In genomic region chr2:152539944-152540710, GRCm38 (mm10) we compare ENCODE assay signal across 19 mouse cellular contexts. TPM values are rescaled to one million over a fixed set of nuclear protein-coding genes. Genes with fewer than 3 reads are reported as not detected.
DNase-seq lines count a peak whose midpoint lies in the region; ATAC-seq and TF ChIP-seq lines count a peak whose summit lies in the region.
"Had no signal": no experiment of that assay in that cellular context is flagged by ENCODE, and none has a peak within 500 bp of the region (broad histone marks: within the 10 kb centered on the region; RNA-seq: fewer than 3 reads in every experiment).

Defb29 (minus strand) TSS chr2:152540098.

- TF ChIP-seq POLR2A in cerebellum, adult 2 months (IDR thresholded peaks at IDR 0.05; ENCODE audit: borderline replicate concordance, insufficient read depth, low read length): no peak
- TF ChIP-seq POLR2A in CH12.LX (IDR thresholded peaks at IDR 0.05; ENCODE audit: low read depth, low read length): no peak

- WGBS in cerebellum, adult 2 months: 53% methylated on average over 13 of the region's 13 CpGs
- WGBS in hindbrain, embryonic 16.5 days: 51% methylated on average over 13 of the region's 13 CpGs

- dilution Hi-C loops in CH12.LX (cut with MboI; ENCODE audit: extremely low pct_ligation_motif_present, extremely low pct_unique_long_range_greater_than_20kb, low sequenced_read_pairs): no loop called here

- H3K36me3 ChIP-seq in CH12.LX (replicated peaks in 1 of 2; ENCODE audit: control insufficient read depth in 1 of 2, insufficient read depth in 1 of 2, low read length in 1 of 2): no peaks in the 10 kb centered on the region
- H3K36me3 ChIP-seq in hindbrain, embryonic 16.5 days (ENCODE audit: control insufficient read depth, insufficient read depth, low read length): no peaks in the 10 kb centered on the region
- H3K36me3 ChIP-seq: hindbrain, embryonic 12.5 days; lung, embryonic 15.5 days; midbrain, embryonic 13.5 days; neural tube, embryonic 12.5 days had no signal

- no peak for DNase-seq in cerebellum, adult 2 months
- DNase-seq in cerebellum, postnatal 36 days: no peak
- DNase-seq in CH12.LX (ENCODE audit: extremely low read depth): no peak
- DNase-seq in gonadal fat pad, adult 2 months (ENCODE audit: low read depth): no peak
- DNase-seq in kidney, postnatal 25 days: peak; percentile 73 to 87
- no peak for DNase-seq in adrenal gland, adult 8-10 months
- DNase-seq in lung, postnatal 36 days: no peak
- DNase-seq: adrenal gland, postnatal 25 days; cerebellum, adult 11-12 months; embryo, embryonic 11 days had no signal

- H3K4me2 ChIP-seq in CH12.LX (ENCODE audit: insufficient read depth, low read depth, poor library complexity, severe bottlenecking): 0 out of 2 replicates have a peak within 1 kb of the TSS, but pooled peaks have one; percentile 18
- no peak within 1 kb of the TSS for H3K4me2 ChIP-seq in hindbrain, embryonic 16.5 days (ENCODE audit: low read length)
- H3K4me2 ChIP-seq: heart, embryonic 11.5 days; hindbrain, embryonic 12.5 days; lung, embryonic 15.5 days; midbrain, embryonic 13.5 days; neural tube, embryonic 12.5 days had no signal

- H3K4me1 ChIP-seq in cerebellum, adult 2 months (ENCODE audit: control insufficient read depth, insufficient read depth, low read length): no peaks in the 10 kb centered on the region
- H3K4me1 ChIP-seq in CH12.LX (ENCODE audit: control insufficient read depth in 1 of 2, insufficient read depth in 2 of 2): no peaks in the 10 kb centered on the region
- no peaks in the 10 kb centered on the region for H3K4me1 ChIP-seq in hindbrain, embryonic 16.5 days (ENCODE audit: control insufficient read depth, insufficient read depth, low read depth, low read length)
- H3K4me1 ChIP-seq: hindbrain, embryonic 12.5 days; lung, embryonic 15.5 days; midbrain, embryonic 13.5 days; neural tube, embryonic 12.5 days had no signal

- no peaks in the 10 kb centered on the region for H3K79me2 ChIP-seq in CH12.LX (replicated peaks; ENCODE audit: control insufficient read depth, extremely low read depth, insufficient read depth, poor library complexity, severe bottlenecking)

- TF ChIP-seq RAD21 in CH12.LX (IDR thresholded peaks at IDR 0.05; ENCODE audit: low read depth, low read length): no peak

- peaks cover 4% of the 10 kb centered on the region for H3K9me3 ChIP-seq in CH12.LX (replicated peaks; ENCODE audit: low read length)
- no peaks in the 10 kb centered on the region for H3K9me3 ChIP-seq in hindbrain, embryonic 16.5 days (ENCODE audit: control insufficient read depth, low read length)
- H3K9me3 ChIP-seq: hindbrain, embryonic 12.5 days; lung, embryonic 15.5 days; midbrain, embryonic 13.5 days; neural tube, embryonic 12.5 days had no signal

- no peak within 1 kb of the TSS for H3K27ac ChIP-seq in cerebellum, adult 2 months (ENCODE audit: insufficient read depth, low read length)
- no peak within 1 kb of the TSS for H3K27ac ChIP-seq in CH12.LX (ENCODE audit: insufficient read depth, low read depth)
- no peak within 1 kb of the TSS for H3K27ac ChIP-seq in hindbrain, embryonic 16.5 days (ENCODE audit: low read depth, low read length)
- H3K27ac ChIP-seq: hindbrain, embryonic 12.5 days; lung, embryonic 15.5 days; midbrain, embryonic 13.5 days; neural tube, embryonic 12.5 days had no signal

- TF ChIP-seq CTCF in cerebellum, adult 2 months (IDR thresholded peaks at IDR 0.05; ENCODE audit: borderline replicate concordance, insufficient read depth, low read depth, low read length): 0 out of 2 replicates have a peak, but pooled peaks have one; percentile 8
- peak in 1 of 2 experiments; percentile 27; a peak in 2 of 4 replicates for TF ChIP-seq CTCF in CH12.LX (conservative IDR thresholded peaks at IDR 0.05 in 1 of 2, IDR thresholded peaks at IDR 0.05 in 1 of 2; ENCODE audit: low read depth in 2 of 2, low read length in 2 of 2)

- no peak within 1 kb of the TSS for H3K4me3 ChIP-seq in cerebellum, adult 2 months (replicated peaks; ENCODE audit: insufficient read depth, low read depth, low read length)
- no peak within 1 kb of the TSS for H3K4me3 ChIP-seq in CH12.LX (replicated peaks in 1 of 3; ENCODE audit: low read depth in 2 of 3, low read length in 2 of 3, poor library complexity in 1 of 3)
- H3K4me3 ChIP-seq in hindbrain, embryonic 16.5 days (ENCODE audit: low read length): no peak within 1 kb of the TSS
- H3K4me3 ChIP-seq: erythroblast, embryonic 14.5 days; hindbrain, embryonic 12.5 days; lung, embryonic 15.5 days; midbrain, embryonic 13.5 days; neural tube, embryonic 12.5 days had no signal

- no peaks in the 10 kb centered on the region for H3K27me3 ChIP-seq in cerebellum, adult 2 months (ENCODE audit: control insufficient read depth, insufficient read depth, low read length)
- peaks cover 7% of the 10 kb centered on the region for H3K27me3 ChIP-seq in CH12.LX (replicated peaks)
- no peaks in the 10 kb centered on the region for H3K27me3 ChIP-seq in hindbrain, embryonic 16.5 days (replicated peaks; ENCODE audit: control insufficient read depth, insufficient read depth, low read length)
- H3K27me3 ChIP-seq: hindbrain, embryonic 12.5 days; lung, embryonic 15.5 days; midbrain, embryonic 13.5 days; neural tube, embryonic 12.5 days had no signal

- in situ Hi-C loops in CH12.LX (cut with MboI; ENCODE audit: low pct_ligation_motif_present, low pct_unique_long_range_greater_than_20kb, low sequenced_read_pairs): no loop called here

- no peak for TF ChIP-seq EP300 in CH12.LX (IDR thresholded peaks at IDR 0.05; ENCODE audit: low read length)

- no peak within 1 kb of the TSS for H3K9ac ChIP-seq in CH12.LX (ENCODE audit: insufficient read depth, low read depth)
- H3K9ac ChIP-seq in hindbrain, embryonic 16.5 days (ENCODE audit: low read depth, low read length): no peak within 1 kb of the TSS
- H3K9ac ChIP-seq: hindbrain, embryonic 12.5 days; lung, embryonic 15.5 days; midbrain, embryonic 13.5 days; neural tube, embryonic 12.5 days had no signal

- ATAC-seq in hindbrain, embryonic 16.5 days: no peak
- ATAC-seq: midbrain, embryonic 13.5 days had no signal

TF ChIP-seq in CH12.LX, 34 proteins besides CTCF, POLR2A, EP300 and RAD21:
- TF ChIP-seq SMC3 (IDR thresholded peaks at IDR 0.05; ENCODE audit: low read depth, low read length): no peak
- TF ChIP-seq MAZ (IDR thresholded peaks at IDR 0.05; ENCODE audit: low read depth, low read length): no peak
- TF ChIP-seq MXI1 (IDR thresholded peaks at IDR 0.05; ENCODE audit: low read depth, low read length): no peak
- no peak for TF ChIP-seq UBTF (IDR thresholded peaks at IDR 0.05; ENCODE audit: low read depth, low read length)
- TF ChIP-seq IRF4 (IDR thresholded peaks at IDR 0.05; ENCODE audit: low read depth, low read length): no peak
- no peak for TF ChIP-seq JUND (conservative IDR thresholded peaks at IDR 0.05; ENCODE audit: low read depth, low read length)
- TF ChIP-seq MEF2A (IDR thresholded peaks at IDR 0.05; ENCODE audit: borderline replicate concordance, low read depth, low read length): no peak
- TF ChIP-seq MYC (IDR thresholded peaks at IDR 0.05; ENCODE audit: low read depth, low read length): no peak
- TF ChIP-seq CHD2 (IDR thresholded peaks at IDR 0.05; ENCODE audit: low read length): no peak
- no peak for TF ChIP-seq USF1 (IDR thresholded peaks at IDR 0.05; ENCODE audit: low read depth, low read length)
- TF ChIP-seq ETS1 (conservative IDR thresholded peaks at IDR 0.05; ENCODE audit: low read depth, low read length): no peak
- no peak for TF ChIP-seq ZKSCAN1 (IDR thresholded peaks at IDR 0.05; ENCODE audit: borderline replicate concordance, low read depth, low read length)
- TF ChIP-seq MAFK (IDR thresholded peaks at IDR 0.05; ENCODE audit: insufficient replicate concordance, low read length): no peak
- TF ChIP-seq HCFC1 (IDR thresholded peaks at IDR 0.05; ENCODE audit: low read depth, low read length): no peak
- TF ChIP-seq SIN3A (IDR thresholded peaks at IDR 0.05; ENCODE audit: low read length): no peak
- no peak for TF ChIP-seq JUN (IDR thresholded peaks at IDR 0.05; ENCODE audit: insufficient read depth, low read depth, low read length)
- TF ChIP-seq MAX (IDR thresholded peaks at IDR 0.05; ENCODE audit: low read length): no peak
- no peak for TF ChIP-seq GABPA (IDR thresholded peaks at IDR 0.05; ENCODE audit: insufficient replicate concordance, low read depth, low read length)

RNA-seq across cellular contexts. Expression of gene Defb29, which starts in this region (rescaled TPM):
- not detected in 2 replicates for polyA plus RNA-seq in cerebellum, adult 2 months (2012; rRNA removed)
- total RNA-seq in CH12.LX (2012; rRNA removed): not detected in 2 replicates
- total RNA-seq in CH12.LX (2014; rRNA removed): not detected in 2 replicates
- polyA plus RNA-seq in CH12.LX (2012; ENCODE audit: insufficient read length, low read depth): not detected in 2 replicates
- 275 and 317 TPM in 2 replicates for polyA plus RNA-seq in gonadal fat pad, adult 2 months (2012; rRNA removed)
- not detected for total RNA-seq in adrenal gland, adult 8-10 months (2022)
- polyA plus RNA-seq in hindbrain, embryonic 16.5 days (2015; fragmentation: Nextera tagmentation; extraction: Ambion mirVana): not detected in 2 replicates
- total RNA-seq: adrenal gland, postnatal 25 days; gastrocnemius, adult 18-20 months; left cerebral cortex, postnatal 36 days had no signal
- polyA plus RNA-seq: erythroblast, embryonic 14.5 days; heart, embryonic 11.5 days; hindbrain, embryonic 12.5 days; lung, embryonic 15.5 days; midbrain, embryonic 13.5 days; neural tube, embryonic 12.5 days had no signal

Comparison
In these comparisons a context has a peak if more than half of its experiments do, and no peak if none do; other contexts are left out.
1. RNA of gene Defb29 (polyA plus RNA-seq): 275 to 317 TPM in gonadal fat pad, adult 2 months; not detected in cerebellum, adult 2 months, not detected in CH12.LX and not detected in hindbrain, embryonic 16.5 days; every median in the first group is over 100 times any median in the second.
2. DNase-seq: peak in kidney, postnatal 25 days (2 of 2); none in cerebellum, adult 2 months (0 of 2), cerebellum, postnatal 36 days (0 of 2), CH12.LX (single experiment), gonadal fat pad, adult 2 months (single experiment), adrenal gland, adult 8-10 months (single experiment) and lung, postnatal 36 days (single experiment).